Mouse (Mus musculus): ENCODE measurements around the gene Dusp13.

DNA sequence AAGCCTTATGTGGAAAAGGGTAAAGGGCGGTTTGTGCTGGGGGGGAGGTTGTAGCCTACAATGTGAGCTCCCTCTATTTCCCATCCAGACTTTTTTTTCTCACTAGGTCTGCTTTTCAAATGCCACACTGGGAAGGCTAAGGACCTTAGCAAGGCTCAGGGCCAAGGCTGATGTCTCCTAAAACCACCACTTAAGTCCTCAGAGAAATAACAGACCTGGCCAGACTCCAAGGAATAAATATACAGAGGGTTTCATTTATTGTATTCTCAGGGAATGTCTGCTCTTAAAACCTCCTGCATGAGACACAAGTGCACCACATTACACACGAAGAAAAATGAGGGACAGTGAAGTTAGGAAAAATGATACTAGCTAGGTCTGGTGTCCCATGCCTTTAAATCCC lies 39.8 kb downstream of the Dusp13 start:
- TF ChIP-seq CTCF (IDR thresholded peaks at IDR 0.05; ENCODE audit: control insufficient read depth, insufficient read depth, insufficient replicate concordance, low read depth, low read length) (no peak), POLR2A (IDR thresholded peaks at IDR 0.05; ENCODE audit: control insufficient read depth, low read depth, low read length) (no peak)
